Mouse (Mus musculus) small intestine, adult 2 months (tissue): ENCODE measurements around the gene Adamtsl3. TPM values are rescaled to one million over a fixed set of nuclear protein-coding genes. Genes with fewer than 3 reads are reported as not detected.

Experiments used
- H3K27ac ChIP-seq: fragments of 200-500 bp; 2 replicates; pipeline ENCODE4 v1.5.1; 2012; ENCODE audit warnings: low read depth, low read length, control low read depth, inconsistent platforms; ENCODE audit not compliant: insufficient read depth
- H3K27me3 ChIP-seq: fragments of 200-500 bp; 2 replicates; pipeline ENCODE4 v1.6.1; 2012; ENCODE audit warnings: mild to moderate bottlenecking, moderate library complexity, low read length, inconsistent platforms; ENCODE audit not compliant: control insufficient read depth, insufficient read depth
- H3K36me3 ChIP-seq: fragments of 200-500 bp; 2 replicates; pipeline ENCODE4 v1.6.1; 2012; ENCODE audit warnings: mild to moderate bottlenecking, low read length, control low read depth, inconsistent platforms; ENCODE audit not compliant: control insufficient read depth, insufficient read depth
- H3K4me1 ChIP-seq: fragments of 200-500 bp; 2 replicates; pipeline ENCODE4 v1.6.1; 2012; ENCODE audit warnings: low read length, inconsistent platforms, mixed read lengths; ENCODE audit not compliant: control insufficient read depth, insufficient read depth, insufficient read length
- H3K4me3 ChIP-seq: fragments of 200-500 bp; 2 replicates; pipeline ENCODE4 v1.5.1; 2012; ENCODE audit warnings: low read depth, mild to moderate bottlenecking, control low read depth, inconsistent platforms, low read length, moderate library complexity
- CTCF ChIP-seq: fragments of 200-500 bp; IDR thresholded peaks from 2 replicates; pipeline ENCODE4 v1.5.1; 2012; ENCODE audit warnings: low read depth, mild to moderate bottlenecking, control low read depth, inconsistent platforms, low read length, moderate library complexity, mixed read lengths; ENCODE audit not compliant: insufficient replicate concordance, insufficient read length; ENCODE audit errors: extremely low read depth
- POLR2A ChIP-seq: fragments of 200-500 bp; IDR thresholded peaks from 2 replicates; pipeline ENCODE4 v1.6.1; 2012; ENCODE audit warnings: low read depth, mild to moderate bottlenecking, control low read depth, inconsistent platforms, low read length, moderate library complexity
- WGBS: fragments of 180-500 bp; shearing (Covaris S2); methylation state at CpG from one replicate; pipeline ENCODE4 v1.1.7; 2018; 5-methylcytosine and 5-hydroxymethylcytosine counted together
- polyA plus RNA-seq: library from polyadenylated mRNA; depleted of rRNA; stranded (reverse); fragments of >200 nt; gene quantifications from 2 replicates; pipeline ENCODE4 v1.2.3, GENCODE M21; 2012; rRNA removed

Gene Adamtsl3
- polyA plus RNA-seq, result 1.2 TPM in 2 replicates

DNA sequence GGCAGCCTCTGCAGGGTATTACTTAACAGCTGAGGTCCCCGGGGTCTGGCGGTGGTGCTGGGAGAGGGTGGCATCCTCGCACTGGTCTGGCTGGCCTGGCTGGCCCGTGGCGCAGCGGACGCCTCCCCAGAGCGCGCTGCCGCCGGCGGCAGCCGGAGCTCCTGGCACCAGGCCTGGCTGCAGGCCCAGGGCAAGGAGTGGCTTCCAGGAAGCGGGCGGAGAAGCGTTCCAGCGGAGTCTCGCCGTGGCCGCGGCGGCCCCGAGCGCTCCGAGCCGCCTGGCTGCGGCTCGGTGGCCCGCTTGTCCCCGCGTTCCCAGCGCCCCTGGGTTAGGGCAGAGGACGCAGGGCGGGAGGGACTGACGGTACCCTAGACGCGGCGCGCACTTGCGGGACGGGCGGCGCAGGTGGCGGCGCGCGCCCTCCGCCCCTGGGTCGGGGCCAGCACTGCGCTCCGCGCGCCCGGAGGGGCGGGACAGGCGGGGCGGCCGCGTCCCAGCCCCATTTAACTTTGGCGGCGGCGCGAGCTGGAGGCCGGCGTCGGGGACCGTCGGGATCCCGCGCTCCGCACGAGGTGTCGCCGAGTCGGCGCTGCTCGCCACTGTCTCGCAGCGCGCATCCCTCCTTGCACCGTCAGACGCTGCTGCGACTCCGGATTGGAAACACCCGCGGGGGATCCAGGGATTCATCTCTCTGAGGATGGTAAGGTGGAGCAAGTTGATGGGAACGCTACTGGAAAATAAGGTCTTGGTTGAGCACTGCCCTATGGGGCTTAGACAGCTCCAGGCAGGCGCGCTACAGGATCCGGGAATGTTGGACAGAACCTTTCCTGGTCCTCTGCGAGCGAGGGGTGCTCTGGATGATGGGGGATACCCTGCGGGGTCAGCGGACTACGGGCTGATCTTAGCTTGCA is at the start of gene Adamtsl3:
Gene Adamtsl3, plus strand, starts transcription at position 484 of the 911 bp plus-strand sequence.
- Histone ChIP-seq H3K4me3 (peak within 1 kb of the TSS; percentile 47), H3K36me3 (no peaks in the 10 kb centered on the region), H3K27me3 (peaks cover 8% of the 10 kb centered on the region; the same call in 1 of the 2 replicates), H3K27ac (no peak within 1 kb of the TSS), H3K4me1 (no peaks in the 10 kb centered on the region)
- TF ChIP-seq CTCF (no peak), POLR2A (no peak)
- WGBS, result 2% methylated on average over 93 of the region's 95 CpGs

DNA sequence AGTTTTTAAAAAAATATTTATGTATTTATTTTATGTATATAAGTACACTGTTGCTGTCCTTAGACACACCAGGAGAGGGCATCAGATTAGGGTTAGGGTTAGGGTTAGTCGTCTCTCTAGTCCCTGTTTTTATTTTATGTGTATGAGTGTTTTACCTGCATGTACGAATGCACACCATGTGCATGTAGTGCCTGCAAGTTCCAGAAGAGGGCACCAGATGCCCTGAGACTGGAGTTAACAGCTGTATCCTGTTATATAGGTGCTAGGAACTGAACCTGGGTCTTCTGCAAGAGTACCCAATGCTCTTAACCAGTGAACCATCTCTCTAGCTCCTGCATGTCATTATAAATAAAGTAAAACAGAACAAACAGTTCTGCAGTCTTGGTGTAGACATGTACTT is 48.3 kb upstream of the Adamtsl3 start:
- Histone ChIP-seq H3K27me3 (no peaks in the 10 kb centered on the region), H3K27ac (no peak overlapping the region), H3K36me3 (no peaks in the 10 kb centered on the region), H3K4me1 (no peaks in the 10 kb centered on the region), H3K4me3 (no peak overlapping the region)
- WGBS, result 84% methylated on average over 2 of the region's 2 CpGs
- TF ChIP-seq CTCF, result no peak
- no peak for TF ChIP-seq POLR2A

GRCm38 (mm10) chr7:82293441-82293840 is 42.1 kb upstream of the Adamtsl3 start:
- H3K27ac ChIP-seq, result no peak overlapping the region
- H3K4me1 ChIP-seq, result 0 out of 2 replicates have a peak, but pooled peaks cover 2% of the 10 kb centered on the region
- TF ChIP-seq POLR2A (no peak), CTCF (no peak)
- H3K36me3 ChIP-seq, result no peaks in the 10 kb centered on the region
- WGBS, result 60% methylated on average over 7 of the region's 7 CpGs
- no peaks in the 10 kb centered on the region for H3K27me3 ChIP-seq
- H3K4me3 ChIP-seq, result no peak overlapping the region

GRCm38 (mm10) chr7:82294083-82294482 is 41.4 kb upstream of the Adamtsl3 start:
- Histone ChIP-seq H3K4me1 (0 out of 2 replicates have a peak, but pooled peaks cover 2% of the 10 kb centered on the region), H3K27me3 (no peaks in the 10 kb centered on the region), H3K27ac (no peak overlapping the region), H3K36me3 (no peaks in the 10 kb centered on the region), H3K4me3 (peak overlapping the region; percentile 20)
- 70% methylated on average over 10 of the region's 10 CpGs for WGBS
- TF ChIP-seq POLR2A, result no peak
- TF ChIP-seq CTCF, result no peak

DNA sequence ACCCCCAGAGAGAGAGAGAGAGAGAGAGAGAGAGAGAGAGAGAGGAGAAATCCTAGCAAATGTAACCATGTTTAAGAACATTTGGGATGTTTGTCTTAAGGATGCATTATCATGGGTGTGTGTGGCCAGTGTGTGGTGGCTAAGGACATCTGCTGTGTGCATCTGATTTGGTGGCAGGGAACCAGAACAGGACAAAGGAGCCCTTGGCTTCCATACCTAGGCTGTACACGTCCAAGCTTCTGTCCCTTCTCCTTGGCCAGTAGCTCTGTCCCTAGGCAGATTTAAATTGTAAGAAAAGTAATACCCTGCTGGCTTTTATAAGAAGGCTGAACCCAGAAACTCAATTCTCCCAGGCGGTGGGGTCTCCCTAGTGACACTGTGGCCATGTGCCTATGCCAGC is 40.9 kb upstream of the Adamtsl3 start:
- H3K27me3 ChIP-seq, result no peaks in the 10 kb centered on the region
- 82% methylated on average over 2 of the region's 2 CpGs for whole genome bisulfite sequencing
- no peak overlapping the region for H3K4me3 ChIP-seq
- no peak overlapping the region for H3K27ac ChIP-seq
- H3K36me3 ChIP-seq, result no peaks in the 10 kb centered on the region
- H3K4me1 ChIP-seq, result 0 out of 2 replicates have a peak, but pooled peaks cover 2% of the 10 kb centered on the region
- TF ChIP-seq CTCF (no peak), POLR2A (no peak)

DNA sequence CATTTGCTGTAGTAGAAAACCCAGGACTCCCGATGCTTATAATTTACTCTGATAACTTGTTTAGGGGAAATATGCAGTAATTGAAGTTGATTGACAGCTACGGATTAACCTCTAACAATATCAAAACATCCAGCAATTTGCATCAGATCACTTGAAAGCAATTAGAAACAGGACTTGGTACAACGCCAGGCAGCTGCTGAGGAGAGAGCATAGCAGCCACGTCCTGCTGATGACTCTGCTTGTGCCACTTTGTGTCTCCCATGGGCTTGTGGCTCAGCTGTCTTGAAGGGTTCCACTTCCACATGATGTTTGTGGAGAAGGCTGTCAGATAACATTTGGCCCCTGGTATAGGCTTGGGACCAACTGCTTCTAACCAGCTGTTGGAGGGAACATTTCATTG is 27.1 kb upstream of the Adamtsl3 start:
- 73% methylated on average over 4 of the region's 4 CpGs for WGBS
- Histone ChIP-seq H3K4me3 (no peak overlapping the region), H3K27me3 (no peaks in the 10 kb centered on the region), H3K36me3 (no peaks in the 10 kb centered on the region), H3K27ac (no peak overlapping the region), H3K4me1 (no peaks in the 10 kb centered on the region)
- TF ChIP-seq CTCF (no peak), POLR2A (no peak)

DNA sequence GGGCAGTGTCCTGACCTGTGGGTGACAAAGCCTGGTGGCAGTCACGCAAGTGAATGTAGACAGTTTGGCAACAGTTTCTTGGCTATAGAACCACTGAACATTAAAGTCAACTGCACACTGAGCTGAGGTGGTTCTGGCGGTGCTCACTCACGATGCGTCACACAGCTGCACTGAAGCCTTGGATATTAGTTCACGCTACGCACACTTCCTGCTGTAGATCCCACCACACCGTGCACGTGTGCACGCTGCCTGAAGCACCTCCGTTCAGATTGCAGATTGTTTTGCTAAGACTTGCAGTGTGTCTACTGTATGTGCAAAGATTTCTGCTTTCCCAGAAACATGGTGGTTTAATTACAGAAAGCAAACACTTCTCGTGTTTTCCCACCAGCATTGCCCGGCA is 17.0 kb upstream of the Adamtsl3 start:
- H3K4me3 ChIP-seq, result no peak overlapping the region
- H3K27me3 ChIP-seq, result no peaks in the 10 kb centered on the region
- TF ChIP-seq POLR2A, result no peak
- no peak overlapping the region for H3K27ac ChIP-seq
- no peaks in the 10 kb centered on the region for H3K4me1 ChIP-seq
- WGBS, result 86% methylated on average over 12 of the region's 12 CpGs
- no peaks in the 10 kb centered on the region for H3K36me3 ChIP-seq

DNA sequence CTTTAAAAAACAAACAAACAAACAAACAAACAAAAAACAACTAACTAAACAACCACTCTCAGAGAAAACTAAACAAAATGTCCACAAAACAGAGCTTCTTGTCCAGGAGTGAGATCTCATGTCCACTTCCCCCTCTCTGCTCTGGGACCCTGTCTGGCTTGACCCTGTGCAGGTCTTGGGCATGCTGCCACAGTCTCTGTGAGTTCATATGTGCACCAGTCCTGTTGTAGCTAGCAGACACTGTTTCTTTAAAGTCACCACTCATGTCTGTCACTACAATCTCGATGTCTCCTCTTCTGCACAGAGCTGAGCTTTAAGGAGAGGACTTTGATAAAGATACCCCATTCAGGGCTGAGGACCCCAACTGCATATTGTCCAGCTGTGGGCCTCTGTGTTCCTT is 8.9 kb upstream of the Adamtsl3 start:
- no peak for TF ChIP-seq POLR2A
- 62% methylated on average over 1 of the region's 1 CpGs for WGBS
- Histone ChIP-seq H3K4me3 (no peak overlapping the region), H3K36me3 (no peaks in the 10 kb centered on the region), H3K27ac (no peak overlapping the region), H3K27me3 (no peaks in the 10 kb centered on the region), H3K4me1 (no peaks in the 10 kb centered on the region)
